Mouse (Mus musculus) bone marrow macrophage, adult 2 months (primary cell): ENCODE measurements around the gene Trappc6b. TPM values are rescaled to one million over a fixed set of nuclear protein-coding genes. Genes with fewer than 3 reads are reported as not detected.

Source experiments
- H3K27ac ChIP-seq: 2 replicates; pipeline ENCODE4 v1.5.1; 2012; ENCODE audit warnings: low read depth, low read length; ENCODE audit not compliant: insufficient read depth
- H3K4me1 ChIP-seq: 2 replicates; pipeline ENCODE4 v1.6.1; 2012; ENCODE audit warnings: low read length; ENCODE audit not compliant: control insufficient read depth, insufficient read depth
- H3K4me3 ChIP-seq: 2 replicates; pipeline ENCODE4 v1.5.1; 2012; ENCODE audit warnings: mild to moderate bottlenecking, low read length, moderate library complexity; ENCODE audit not compliant: insufficient read depth
- CTCF ChIP-seq: IDR thresholded peaks from 2 replicates; pipeline ENCODE4 v1.5.1; 2012; ENCODE audit warnings: low read depth, mild to moderate bottlenecking, low read length, moderate library complexity
- POLR2A ChIP-seq: IDR thresholded peaks from 2 replicates; pipeline ENCODE4 v1.6.1; 2012; ENCODE audit warnings: mild to moderate bottlenecking, low read depth, low read length, borderline replicate concordance
- polyA plus RNA-seq: library from polyadenylated mRNA; stranded (reverse); fragments of >200 nt; gene quantifications from 2 replicates; pipeline ENCODE4 v1.2.4, GENCODE M21; 2012; ENCODE audit not compliant: missing spikeins, insufficient read depth, insufficient read length

The Trappc6b gene
- polyA plus RNA-seq, 1 experiment: 90.6 TPM

DNA sequence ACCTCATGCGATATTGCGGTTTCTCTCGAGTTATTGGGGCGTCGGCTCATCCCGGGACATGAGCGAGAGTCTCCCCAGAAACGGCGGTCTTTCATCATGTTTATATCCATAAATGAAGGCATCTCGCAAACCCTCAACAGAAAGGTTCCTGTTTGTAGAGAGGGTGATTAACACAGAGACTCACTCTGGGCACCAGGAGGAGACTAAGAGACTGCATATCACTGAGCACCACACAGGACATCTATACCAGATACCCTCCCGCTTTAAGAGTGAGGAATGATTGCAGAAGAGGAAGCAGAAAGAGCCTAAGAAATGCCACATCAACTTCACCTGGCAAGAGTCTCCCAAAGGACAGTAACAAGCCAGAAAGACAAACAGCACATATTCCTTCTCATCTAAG is 5.0 kb downstream of the Trappc6b start:
- Histone ChIP-seq H3K27ac (no peak overlapping the region), H3K4me1 (peaks cover 30% of the 10 kb centered on the region)
- no peak for TF ChIP-seq CTCF
- no peak for TF ChIP-seq POLR2A

DNA sequence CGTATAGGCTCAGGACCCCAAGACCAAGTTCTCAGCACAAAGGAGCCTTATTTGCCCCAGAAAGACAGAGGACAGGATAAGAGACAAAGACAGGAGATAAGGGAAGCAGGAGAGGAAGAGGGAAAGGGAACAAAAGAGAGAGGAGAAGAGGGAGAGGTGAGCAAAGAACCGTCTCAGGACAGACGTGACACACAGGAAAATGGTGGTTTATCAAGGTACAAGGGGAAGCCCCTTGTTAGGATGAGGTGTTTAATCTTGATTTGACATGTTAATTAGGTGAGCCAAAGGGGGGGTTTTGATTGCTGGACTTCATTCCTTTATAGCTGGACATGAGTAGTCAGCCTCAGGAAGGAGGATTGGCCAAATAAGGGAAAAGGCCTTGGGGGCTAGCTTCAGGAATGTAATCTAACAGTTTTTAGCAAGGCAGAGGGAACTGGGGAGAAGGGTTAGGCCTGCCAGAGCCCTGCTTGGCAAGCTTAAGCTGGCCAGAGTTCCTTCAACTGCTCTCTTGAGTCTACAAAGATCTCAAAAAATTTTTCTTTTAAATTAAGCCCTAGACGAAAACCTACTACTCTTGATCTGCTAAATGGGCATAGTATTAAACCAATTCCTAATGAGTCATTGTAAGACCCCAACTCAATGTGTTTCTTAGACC is 5.9 kb downstream of the Trappc6b start:
- no peak overlapping the region for H3K4me3 ChIP-seq

More for the DNA sequence above, 5.0 kb downstream of the Trappc6b start:
- no peak overlapping the region for H3K4me3 ChIP-seq

DNA sequence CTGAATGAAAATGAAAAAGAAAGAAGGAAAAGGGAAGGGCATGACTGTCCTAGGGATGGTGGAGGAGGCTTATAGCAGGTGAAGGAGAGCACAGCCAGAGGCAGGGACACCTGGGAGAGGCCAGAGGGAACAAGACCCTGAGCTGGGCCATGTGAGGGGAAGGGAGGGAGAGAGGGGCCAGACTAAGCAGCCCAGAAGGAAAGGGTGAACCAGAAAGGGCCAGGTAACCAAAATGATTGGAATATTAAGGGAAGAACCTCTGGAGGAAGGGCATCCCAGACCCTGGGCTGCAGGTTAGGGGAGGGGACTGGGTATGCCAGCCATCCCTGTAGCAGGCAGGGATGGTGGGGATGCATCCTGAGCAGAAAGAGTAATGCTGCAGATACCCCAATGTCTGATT is 7.3 kb downstream of the Trappc6b start:
- Histone ChIP-seq H3K27ac (no peak overlapping the region), H3K4me1 (peaks cover 28% of the 10 kb centered on the region), H3K4me3 (no peak overlapping the region)
- TF ChIP-seq CTCF (no peak), POLR2A (no peak)

More for the DNA sequence above, 5.9 kb downstream of the Trappc6b start:
- Histone ChIP-seq H3K4me1 (peaks cover 29% of the 10 kb centered on the region), H3K27ac (no peak overlapping the region)
- TF ChIP-seq CTCF (no peak), POLR2A (no peak)

DNA sequence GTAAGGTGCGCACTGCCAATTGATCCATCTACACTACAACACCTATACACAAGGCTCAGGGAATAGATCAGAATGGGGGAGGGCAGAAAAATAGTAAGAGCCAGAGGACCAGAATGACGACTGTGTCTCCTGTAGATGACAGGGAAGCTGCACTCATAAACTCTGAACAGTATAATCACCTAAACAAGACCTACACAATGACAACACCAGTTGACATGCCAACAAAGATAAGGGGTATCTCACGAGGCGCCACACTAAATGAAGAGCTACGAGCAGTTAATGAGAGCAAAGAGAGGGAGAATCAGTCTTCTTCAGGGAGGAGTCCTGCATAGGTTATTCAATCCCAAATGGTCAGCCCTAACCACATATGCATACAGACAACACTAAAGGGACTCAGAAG is 8.1 kb downstream of the Trappc6b start:
- H3K27ac ChIP-seq: no peak overlapping the region
- peaks cover 30% of the 10 kb centered on the region for H3K4me1 ChIP-seq
- TF ChIP-seq CTCF (no peak), POLR2A (no peak)
- no peak overlapping the region for H3K4me3 ChIP-seq

DNA sequence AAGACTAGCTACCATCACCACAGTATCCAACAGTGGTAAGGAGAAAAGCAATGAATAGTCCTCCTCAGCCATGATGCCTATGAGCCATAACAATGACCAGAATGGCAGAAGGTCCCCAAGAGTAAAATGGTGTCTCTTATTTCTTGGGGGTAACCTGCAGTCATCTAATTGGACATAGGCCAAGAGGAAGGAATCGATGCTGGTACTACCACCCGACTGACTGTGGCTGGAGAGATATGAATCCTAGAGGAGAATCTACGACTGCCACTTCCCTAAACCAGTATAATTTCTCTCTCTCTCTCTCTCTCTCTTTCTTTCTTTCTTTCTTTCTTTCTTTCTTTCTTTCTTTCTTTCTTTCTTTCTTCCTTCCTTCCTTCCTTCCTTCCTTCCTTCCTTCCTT is 8.8 kb downstream of the Trappc6b start:
- no peak overlapping the region for H3K27ac ChIP-seq
- no peak overlapping the region for H3K4me3 ChIP-seq
- TF ChIP-seq CTCF: no peak
- TF ChIP-seq POLR2A: no peak
- H3K4me1 ChIP-seq: peaks cover 30% of the 10 kb centered on the region

DNA sequence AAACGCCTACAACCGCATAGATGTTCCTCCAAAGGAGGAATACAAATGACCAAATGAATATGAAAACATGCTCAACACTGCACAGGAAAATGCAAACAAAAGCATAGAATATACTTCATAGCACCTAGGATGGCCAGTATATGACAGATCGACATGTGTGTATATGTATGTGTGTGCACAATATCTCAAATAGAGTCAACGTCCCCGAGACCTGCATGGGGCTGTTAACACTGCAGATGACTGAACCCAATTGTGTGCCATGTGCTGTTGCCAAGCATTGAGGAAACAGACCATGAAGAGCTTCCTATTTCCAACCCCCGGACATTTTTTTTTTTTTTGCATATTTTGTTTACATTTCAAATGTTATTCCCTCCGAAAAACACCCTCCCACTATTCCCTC is 20.4 kb downstream of the Trappc6b start:
- TF ChIP-seq CTCF: no peak
- no peak; the same call in 1 of the 2 replicates for TF ChIP-seq POLR2A
- Histone ChIP-seq H3K4me1 (peaks cover 10% of the 10 kb centered on the region), H3K4me3 (no peak overlapping the region), H3K27ac (peak overlapping the region; percentile 92; the same call in 1 of the 2 replicates)

DNA sequence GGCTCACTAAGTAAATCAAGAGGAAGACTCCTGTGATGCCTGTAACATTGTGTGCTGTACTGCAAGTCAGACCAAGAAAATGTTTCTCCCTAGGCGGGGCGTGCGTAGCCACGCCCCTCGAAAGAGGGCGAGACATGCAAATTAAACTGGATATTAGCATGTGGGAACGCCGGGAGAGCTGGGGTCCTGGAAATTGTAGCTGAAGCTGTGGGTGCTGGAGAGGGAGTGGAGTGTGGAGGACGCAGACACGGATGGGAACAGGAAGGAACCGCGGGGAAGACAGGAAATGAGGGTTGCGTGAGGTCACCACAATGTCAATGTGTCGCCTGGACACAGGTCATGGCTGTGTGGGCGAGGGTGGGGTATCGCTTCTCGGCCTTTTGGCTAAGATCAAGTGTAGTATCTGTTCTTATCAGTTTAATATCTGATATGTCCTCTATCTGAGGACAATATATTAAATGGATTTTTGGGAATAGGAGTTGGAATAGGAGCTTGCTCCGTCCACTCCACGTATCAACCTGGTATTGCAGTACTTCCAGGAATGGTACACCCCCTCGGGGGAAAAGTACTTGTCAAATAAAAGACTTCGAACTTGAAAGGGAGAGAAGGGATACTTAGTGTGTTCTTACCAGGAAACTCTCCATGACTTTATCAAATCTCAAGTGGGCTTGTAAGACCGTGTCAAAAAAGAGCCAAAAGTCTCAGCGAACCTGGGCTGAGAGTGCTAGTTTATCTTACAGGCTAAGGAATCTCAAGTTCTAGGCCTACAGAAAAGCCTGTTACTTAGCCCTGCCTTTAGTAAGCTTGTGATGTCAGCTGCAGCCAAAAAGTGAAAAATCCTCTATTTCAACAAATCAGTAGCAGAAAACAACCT is 21.1 kb downstream of the Trappc6b start:
- Histone ChIP-seq H3K4me3 (peak overlapping the region; percentile 34; the same call in 1 of the 2 replicates), H3K27ac (peak overlapping the region; percentile 92), H3K4me1 (peaks cover 10% of the 10 kb centered on the region)
- no peak for TF ChIP-seq CTCF
- no peak for TF ChIP-seq POLR2A

DNA sequence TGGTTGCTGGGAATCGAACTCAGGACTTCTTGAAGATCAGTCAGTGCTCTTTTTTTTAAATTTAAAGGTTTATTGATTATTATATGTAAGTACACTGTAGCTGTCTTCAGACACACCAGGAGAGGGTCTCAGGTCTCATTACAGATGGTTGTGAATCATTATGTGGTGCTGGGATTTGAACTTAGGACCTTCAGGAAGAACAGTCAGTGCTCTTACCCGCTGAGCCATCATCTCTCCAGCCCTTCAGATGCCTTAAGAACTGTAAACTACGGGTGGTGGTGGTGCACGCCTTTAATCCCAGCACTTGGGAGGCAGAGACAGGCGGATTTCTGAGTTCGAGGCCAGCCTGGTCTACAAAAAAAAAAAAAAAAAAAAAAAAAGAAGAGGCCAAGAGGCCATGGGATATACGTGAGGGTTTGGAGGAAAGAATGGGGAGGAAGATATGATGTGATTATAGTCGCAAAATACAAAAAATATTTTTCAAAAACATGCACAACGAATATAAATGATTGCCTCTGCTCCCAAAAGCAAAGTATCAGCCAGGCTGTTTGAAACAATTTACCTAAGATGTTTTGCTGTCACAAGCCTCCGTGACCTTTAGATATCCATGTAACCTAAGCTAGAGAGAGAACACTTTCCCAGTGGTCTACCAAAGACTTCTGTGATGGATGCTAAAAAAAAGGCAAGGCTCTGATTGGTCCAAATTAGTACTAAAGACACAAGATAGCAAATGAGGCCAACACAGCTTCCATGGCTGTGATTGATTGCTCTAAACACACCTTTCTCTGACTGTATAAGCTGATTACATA is 21.9 kb downstream of the Trappc6b start:
- Histone ChIP-seq H3K27ac (peak overlapping the region; percentile 92), H3K4me1 (peaks cover 10% of the 10 kb centered on the region), H3K4me3 (no peak overlapping the region)
- TF ChIP-seq POLR2A: no peak
- no peak for TF ChIP-seq CTCF

DNA sequence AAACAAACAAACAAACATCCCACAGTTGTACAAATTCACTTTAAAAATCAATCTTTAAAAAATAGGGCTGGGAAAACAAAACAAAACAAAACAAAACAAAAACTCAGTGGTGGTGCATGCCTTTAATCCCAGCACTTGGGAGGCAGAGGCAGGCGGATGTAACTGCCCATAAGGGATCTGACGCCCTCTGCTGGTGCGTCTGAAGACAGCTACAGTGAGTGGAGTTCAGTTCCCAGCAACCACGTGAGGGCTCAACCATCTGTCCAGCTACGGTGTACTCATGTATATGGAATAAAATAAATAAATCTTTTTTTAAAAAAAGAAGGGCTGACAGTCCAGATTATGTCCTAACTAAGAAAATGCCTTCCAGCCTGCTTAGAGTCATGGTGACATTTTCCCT is 29.2 kb downstream of the Trappc6b start:
- Histone ChIP-seq H3K27ac (no peak overlapping the region), H3K4me3 (no peak overlapping the region), H3K4me1 (no peaks in the 10 kb centered on the region)
- TF ChIP-seq CTCF: no peak
- no peak for TF ChIP-seq POLR2A
